Mouse (Mus musculus) inflammation-experienced regulatory T-cells, adult 16 weeks (primary cell): ENCODE data around the gene Ifitm5. TPM values are rescaled to one million over a fixed set of nuclear protein-coding genes. Genes with fewer than 3 reads are reported as not detected.

Experiments used
- polyA plus RNA-seq: library from polyadenylated mRNA; unstranded; fragments of 100-300 nt; shearing (Covaris generic); gene quantifications from one replicate; pipeline ENCODE4 v1.2.1, GENCODE M21; 2017

The Ifitm5 gene
- polyA plus RNA-seq: 1.0 TPM

GRCm38 (mm10) chr7:140949824-140950530, at the start of gene Ifitm5:
TSS of gene Ifitm5 (minus strand) at chr7:140950291.

GRCm38 (mm10) chr7:140966921-140967320, 16.8 kb upstream of the Ifitm5 start, which contains the start of gene Ifitm1:
TSS of gene Ifitm1 (plus strand) at chr7:140967221.

GRCm38 (mm10) chr7:140955758-140956555, 5.9 kb upstream of the Ifitm5 start, which contains the start of the genes Gm45717 and Ifitm2:
TSS of gene Gm45717 (minus strand) at chr7:140955937.
TSS of gene Ifitm2 (minus strand) at chr7:140955987.

GRCm38 (mm10) chr7:140941222-140942051, 8.7 kb downstream of the Ifitm5 start, which contains the start of gene Pgghg:
TSS of gene Pgghg (plus strand) at chr7:140941391.

GRCm38 (mm10) chr7:140920418-140921029, 29.6 kb downstream of the Ifitm5 start, which contains the start of gene Nlrp6:
TSS of gene Nlrp6 (plus strand) at chr7:140920902.

GRCm38 (mm10) chr7:140900220-140900619, 49.9 kb downstream of the Ifitm5 start, which contains the start of gene Cox8b:
TSS of gene Cox8b (minus strand) at chr7:140900446.

Other genes with a start within 250 kb of the Ifitm5 start
- gene Cyp2e1, start 186.6 kb downstream of the Ifitm5 start, polyA plus RNA-seq: not detected
- gene Syce1, start 162.4 kb downstream of the Ifitm5 start, polyA plus RNA-seq: 0.66 TPM
- 0.20 TPM for gene Zfp941, start 128.1 kb downstream of the Ifitm5 start, polyA plus RNA-seq
- gene Urah, start 115.3 kb downstream of the Ifitm5 start, polyA plus RNA-seq: not detected
- gene Scgb1c1, start 104.7 kb downstream of the Ifitm5 start, polyA plus RNA-seq: not detected
- gene Odf3, start 102.5 kb downstream of the Ifitm5 start, polyA plus RNA-seq: not detected
- not detected for gene Gm45785, start 94.0 kb downstream of the Ifitm5 start, polyA plus RNA-seq
- 165 TPM for gene Ric8a, start 93.3 kb downstream of the Ifitm5 start, polyA plus RNA-seq
- 56.9 TPM for gene Bet1l, start 92.7 kb downstream of the Ifitm5 start, polyA plus RNA-seq
- 242 TPM for gene Psmd13, start 68.3 kb downstream of the Ifitm5 start, polyA plus RNA-seq
- gene Sirt3, start 68.0 kb downstream of the Ifitm5 start, polyA plus RNA-seq: 13.3 TPM
- not detected for gene Cox8b, start 49.8 kb downstream of the Ifitm5 start, polyA plus RNA-seq
- not detected for gene Nlrp6, start 29.4 kb downstream of the Ifitm5 start, polyA plus RNA-seq
- gene Pgghg, start 8.9 kb downstream of the Ifitm5 start, polyA plus RNA-seq: 45.4 TPM
- gene Gm45717, start 5.6 kb upstream of the Ifitm5 start, polyA plus RNA-seq: not detected
- gene Ifitm2, start 5.7 kb upstream of the Ifitm5 start, polyA plus RNA-seq: 35.4 TPM
- gene Ifitm1, start 16.9 kb upstream of the Ifitm5 start, polyA plus RNA-seq: 0.77 TPM
- 6.3 TPM for gene Ifitm3, start 60.5 kb upstream of the Ifitm5 start, polyA plus RNA-seq
- gene Ifitm6, start 67.6 kb upstream of the Ifitm5 start, polyA plus RNA-seq: not detected
- not detected for gene Gm17387, start 78.8 kb upstream of the Ifitm5 start, polyA plus RNA-seq
- gene B4galnt4, start 110.8 kb upstream of the Ifitm5 start, polyA plus RNA-seq: 21.9 TPM
- gene Pkp3, start 127.9 kb upstream of the Ifitm5 start, polyA plus RNA-seq: 422 TPM
- 261 TPM for gene Sigirr, start 150.3 kb upstream of the Ifitm5 start, polyA plus RNA-seq
- gene Ano9, start 167.5 kb upstream of the Ifitm5 start, polyA plus RNA-seq: 0.24 TPM
- gene Ptdss2, start 172.1 kb upstream of the Ifitm5 start, polyA plus RNA-seq: 19.3 TPM
- gene Rnh1, start 222.6 kb upstream of the Ifitm5 start, polyA plus RNA-seq: 165 TPM
- gene Hras, start 243.7 kb upstream of the Ifitm5 start, polyA plus RNA-seq: 3.5 TPM
- 3.5 TPM for gene Lrrc56, start 243.9 kb upstream of the Ifitm5 start, polyA plus RNA-seq